Mouse (Mus musculus): ENCODE results near the gene Plch2. TPM values are rescaled to one million over a fixed set of nuclear protein-coding genes. Genes with fewer than 3 reads are reported as not detected.

The Plch2 gene
- total and polyA plus RNA-seq, 3 experiments = 0.85 to 1.1 TPM; not detected in 1

DNA sequence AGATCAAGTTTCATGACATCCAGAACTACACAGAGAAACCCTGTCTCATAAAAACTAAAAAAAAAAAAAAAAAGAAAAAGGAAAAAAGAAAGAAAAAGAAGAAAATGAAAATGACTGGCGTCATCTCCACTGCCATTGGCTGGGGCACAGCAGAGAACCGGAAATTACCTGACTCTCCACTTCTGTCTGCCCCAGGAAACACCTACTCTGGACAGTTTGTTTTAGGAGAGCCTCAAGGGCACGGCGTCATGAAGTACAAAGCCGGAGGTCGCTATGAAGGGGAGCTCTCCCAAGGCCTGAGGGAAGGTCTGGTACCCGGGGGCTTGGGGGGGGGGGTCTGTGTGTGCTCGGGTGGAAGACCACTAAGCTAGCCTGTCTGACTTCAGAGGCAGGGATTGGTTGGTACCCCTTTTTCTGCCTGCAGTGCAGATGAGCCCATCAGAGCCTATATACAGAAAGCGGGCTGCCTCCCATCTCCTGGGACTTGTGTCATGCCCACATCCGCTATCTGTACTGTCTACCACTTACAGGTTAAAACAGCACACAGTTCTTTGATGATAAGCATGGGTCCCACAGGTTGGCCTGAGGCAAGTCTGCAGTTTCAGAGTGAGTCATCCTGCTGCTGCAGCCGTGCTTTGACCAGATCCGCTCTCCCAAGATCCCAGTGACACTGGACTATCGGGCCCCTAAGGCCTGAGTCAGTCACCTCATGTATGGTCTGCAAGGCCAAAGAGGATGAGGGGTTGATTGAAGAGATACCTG, 34.3 kb upstream of the Plch2 start:
- H3K4me3 ChIP-seq (ENCODE audit: control insufficient read depth in 1 of 2, insufficient read depth in 1 of 2, low read depth in 2 of 2, low read length in 2 of 2) = no peak overlapping the region

DNA sequence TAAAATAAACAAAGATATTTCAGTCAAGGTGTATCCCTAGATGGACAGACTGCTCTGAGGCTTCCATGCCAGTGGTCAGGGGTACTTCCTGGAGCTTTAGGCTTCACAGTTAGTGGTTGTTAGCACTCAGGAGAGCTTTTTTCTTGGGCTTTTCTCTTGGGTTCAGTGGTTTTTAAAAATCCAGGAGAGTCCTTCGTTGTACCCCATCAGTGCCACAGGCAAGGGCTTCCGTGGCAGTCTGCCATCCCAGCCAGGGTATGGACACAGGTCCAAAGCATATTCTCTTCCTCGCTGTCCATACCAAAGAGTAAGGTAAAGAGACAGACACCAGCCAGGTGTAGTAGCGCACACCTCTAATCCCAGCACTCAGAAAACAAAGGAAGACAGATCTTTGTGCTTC, 33.6 kb upstream of the Plch2 start:
- H3K4me3 ChIP-seq (ENCODE audit: control insufficient read depth in 1 of 2, insufficient read depth in 1 of 2, low read depth in 2 of 2, low read length in 2 of 2) = no peak overlapping the region
- no peak for TF ChIP-seq E2F4 (IDR thresholded peaks at IDR 0.05; ENCODE audit: borderline replicate concordance, low read depth, low read length)
- TF ChIP-seq ZMIZ1 (IDR thresholded peaks at IDR 0.05; ENCODE audit: low read depth, low read length) = no peak
- TF ChIP-seq ZKSCAN1 (IDR thresholded peaks at IDR 0.05; ENCODE audit: low read depth, low read length) = no peak
- no peak for TF ChIP-seq POLR2AphosphoS2 (IDR thresholded peaks at IDR 0.05; ENCODE audit: low read length)
- no peak for TF ChIP-seq NELFE (IDR thresholded peaks at IDR 0.05; ENCODE audit: low read depth, low read length)
- TF ChIP-seq USF1 (IDR thresholded peaks at IDR 0.05; ENCODE audit: low read depth, low read length) = no peak
- TF ChIP-seq POLR2AphosphoS5 (IDR thresholded peaks at IDR 0.05; ENCODE audit: borderline replicate concordance, low read depth, low read length) = no peak
- TF ChIP-seq RCOR1 (IDR thresholded peaks at IDR 0.05; ENCODE audit: low read depth, low read length) = no peak
- TF ChIP-seq NRF1 (IDR thresholded peaks at IDR 0.05; ENCODE audit: insufficient read depth, low read depth, low read length, poor library complexity, severe bottlenecking) = no peak
- no peak for TF ChIP-seq GATA1 (IDR thresholded peaks at IDR 0.05; ENCODE audit: low read depth, low read length)
- TF ChIP-seq JUND (IDR thresholded peaks at IDR 0.05; ENCODE audit: low read depth, low read length) = no peak
- TF ChIP-seq MAZ (IDR thresholded peaks at IDR 0.05; ENCODE audit: low read depth, low read length) = no peak
- TF ChIP-seq BHLHE40 (IDR thresholded peaks at IDR 0.05; ENCODE audit: borderline replicate concordance, low read depth, low read length) = no peak
- no peak for TF ChIP-seq GABPA (IDR thresholded peaks at IDR 0.05; ENCODE audit: low read depth, low read length)
- no peak for DNase-seq (ENCODE audit: low read depth, low spot score)
- no peak overlapping the region for H3K27ac ChIP-seq (ENCODE audit: control insufficient read depth, low read depth, low read length)
- H3K27me3 ChIP-seq (ENCODE audit: control insufficient read depth in 1 of 2, insufficient read depth in 2 of 2, low read length in 2 of 2) = no peaks in the 10 kb centered on the region
- peaks cover 9% of the 10 kb centered on the region for H3K79me2 ChIP-seq (ENCODE audit: control insufficient read depth, insufficient read depth, low read length, poor library complexity)
- peaks cover 0 to 10% of the 10 kb centered on the region in 2 experiments; a peak in 2 of 4 replicates for H3K4me1 ChIP-seq (ENCODE audit: control insufficient read depth in 1 of 2, insufficient read depth in 2 of 2, low read length in 2 of 2)
- H3K9ac ChIP-seq (ENCODE audit: control insufficient read depth, low read depth, low read length, poor library complexity, severe bottlenecking) = no peak overlapping the region
- H3K9me3 ChIP-seq (replicated peaks; ENCODE audit: insufficient read depth, low read length) = no peaks in the 10 kb centered on the region
- peaks cover 0 to 4% of the 10 kb centered on the region in 2 experiments; a peak in 2 of 4 replicates for H3K36me3 ChIP-seq (ENCODE audit: control insufficient read depth in 1 of 2, insufficient read depth in 2 of 2, low read length in 2 of 2)

More for the DNA sequence above, 34.3 kb upstream of the Plch2 start:
- Histone ChIP-seq H3K27ac (ENCODE audit: control insufficient read depth, low read depth, low read length) (no peak overlapping the region), H3K9me3 (replicated peaks; ENCODE audit: insufficient read depth, low read length) (no peaks in the 10 kb centered on the region), H3K79me2 (ENCODE audit: control insufficient read depth, insufficient read depth, low read length, poor library complexity) (peaks cover 2% of the 10 kb centered on the region; the same call in 1 of the 2 replicates), H3K36me3 (ENCODE audit: control insufficient read depth in 1 of 2, insufficient read depth in 2 of 2, low read length in 2 of 2) (peaks cover 0 to 2% of the 10 kb centered on the region in 2 experiments; a peak in 1 of 4 replicates), H3K4me1 (ENCODE audit: control insufficient read depth in 1 of 2, insufficient read depth in 2 of 2, low read length in 2 of 2) (peaks cover 0 to 7% of the 10 kb centered on the region in 2 experiments; a peak in 1 of 4 replicates), H3K27me3 (ENCODE audit: control insufficient read depth in 1 of 2, insufficient read depth in 2 of 2, low read length in 2 of 2) (no peaks in the 10 kb centered on the region), H3K9ac (ENCODE audit: control insufficient read depth, low read depth, low read length, poor library complexity, severe bottlenecking) (no peak overlapping the region)
- DNase-seq (ENCODE audit: low read depth, low spot score) = no peak
- no peak for TF ChIP-seq RCOR1 (IDR thresholded peaks at IDR 0.05; ENCODE audit: low read depth, low read length)
- no peak for TF ChIP-seq TCF12 (IDR thresholded peaks at IDR 0.05; ENCODE audit: low read depth, low read length)
- no peak for TF ChIP-seq JUND (IDR thresholded peaks at IDR 0.05; ENCODE audit: low read depth, low read length)
- TF ChIP-seq SIN3A (IDR thresholded peaks at IDR 0.05; ENCODE audit: low read length) = no peak
- TF ChIP-seq MEF2A (IDR thresholded peaks at IDR 0.05; ENCODE audit: extremely low read depth, insufficient replicate concordance, low read depth, low read length, poor library complexity, severe bottlenecking) = no peak
- no peak for TF ChIP-seq NRF1 (IDR thresholded peaks at IDR 0.05; ENCODE audit: insufficient read depth, low read depth, low read length, poor library complexity, severe bottlenecking)
- no peak for TF ChIP-seq GABPA (IDR thresholded peaks at IDR 0.05; ENCODE audit: low read depth, low read length)
- no peak for TF ChIP-seq ZC3H11A (IDR thresholded peaks at IDR 0.05; ENCODE audit: low read depth, low read length)
- TF ChIP-seq TBP (IDR thresholded peaks at IDR 0.05; ENCODE audit: low read depth, low read length) = no peak
- TF ChIP-seq MAFK (IDR thresholded peaks at IDR 0.05; ENCODE audit: borderline replicate concordance, low read depth, low read length) = no peak
- TF ChIP-seq USF2 (IDR thresholded peaks at IDR 0.05; ENCODE audit: borderline replicate concordance in 1 of 2, insufficient read depth in 1 of 2, low read depth in 1 of 2, low read length in 2 of 2) = no peak
